Comparison of ENCODE assay signal across 12 mouse cellular contexts in genomic region chr11:116515330-116516020, GRCm38 (mm10). TPM values are rescaled to one million over a fixed set of nuclear protein-coding genes. Genes with fewer than 3 reads are reported as not detected.
A peak's percentile ranks its signal among the peaks of the same experiment; 100 is the strongest.
DNase-seq lines count a peak whose midpoint lies in the region; ATAC-seq and TF ChIP-seq lines count a peak whose summit lies in the region.
"Had no signal": no experiment of that assay in that cellular context is flagged by ENCODE, and none has a peak within 500 bp of the region (broad histone marks: within the 10 kb centered on the region; RNA-seq: fewer than 3 reads in every experiment).

No protein-coding gene starts in this region.

- TF ChIP-seq EP300 in liver, postnatal 0 days (IDR thresholded peaks at IDR 0.05; ENCODE audit: low read depth) = no peak

- no peaks in the 10 kb centered on the region for H3K36me3 ChIP-seq in liver, embryonic 11.5 days (ENCODE audit: control insufficient read depth, insufficient read depth, low read length)
- H3K36me3 ChIP-seq in liver, postnatal 0 days (replicated peaks; ENCODE audit: insufficient read depth, low read length) = no peaks in the 10 kb centered on the region
- no peaks in the 10 kb centered on the region for H3K36me3 ChIP-seq in embryonic facial prominence, embryonic 10.5 days (replicated peaks)
- H3K36me3 ChIP-seq in kidney, embryonic 14.5 days (ENCODE audit: control insufficient read depth, insufficient read depth, low read length) = no peaks in the 10 kb centered on the region
- no peaks in the 10 kb centered on the region for H3K36me3 ChIP-seq in neural tube, embryonic 12.5 days

- H3K9me3 ChIP-seq in liver, embryonic 11.5 days (ENCODE audit: control insufficient read depth, low read length) = no peaks in the 10 kb centered on the region
- H3K9me3 ChIP-seq in liver, postnatal 0 days (ENCODE audit: low read length) = no peaks in the 10 kb centered on the region; the same call in 1 of the 2 replicates
- H3K9me3 ChIP-seq in embryonic facial prominence, embryonic 10.5 days = no peaks in the 10 kb centered on the region
- no peaks in the 10 kb centered on the region for H3K9me3 ChIP-seq in kidney, embryonic 14.5 days (ENCODE audit: control insufficient read depth, low read length)
- H3K9me3 ChIP-seq in neural tube, embryonic 12.5 days = no peaks in the 10 kb centered on the region

- TF ChIP-seq CTCF in liver, postnatal 0 days (IDR thresholded peaks at IDR 0.05; ENCODE audit: low read depth) = no peak; the same call in 1 of the 2 replicates

- peak overlapping the region; percentile 7; the same call in 1 of the 2 replicates for H3K4me2 ChIP-seq in liver, embryonic 11.5 days
- H3K4me2 ChIP-seq in liver, postnatal 0 days (ENCODE audit: low read depth, low read length) = no peak overlapping the region
- peak overlapping the region; percentile 27 for H3K4me2 ChIP-seq in kidney, embryonic 14.5 days (replicated peaks; ENCODE audit: low read depth, low read length)
- peak overlapping the region; percentile 45 for H3K4me2 ChIP-seq in neural tube, embryonic 12.5 days (replicated peaks)

- no peak for DNase-seq in liver, embryonic 11.5 days (ENCODE audit: low spot score)
- no peak for DNase-seq in liver, postnatal 0 days
- DNase-seq in embryonic facial prominence, embryonic 10.5 days (ENCODE audit: low spot score) = peak; percentile 39
- DNase-seq in gastrocnemius, postnatal 25 days = no peak
- DNase-seq in gastrocnemius, postnatal 10 days = no peak
- no peak for DNase-seq in lung, postnatal 4 days
- DNase-seq: spleen, adult 18-20 months had no signal

- H3K4me1 ChIP-seq in liver, embryonic 11.5 days (replicated peaks; ENCODE audit: control insufficient read depth, insufficient read depth, low read length) = peaks cover 6% of the 10 kb centered on the region; the same call in 1 of the 2 replicates
- peaks cover 4% of the 10 kb centered on the region for H3K4me1 ChIP-seq in liver, postnatal 0 days (ENCODE audit: insufficient read depth)
- peaks cover 19% of the 10 kb centered on the region for H3K4me1 ChIP-seq in embryonic facial prominence, embryonic 10.5 days
- peaks cover 8% of the 10 kb centered on the region; the same call in 1 of the 2 replicates for H3K4me1 ChIP-seq in kidney, embryonic 14.5 days (ENCODE audit: control insufficient read depth, insufficient read depth, low read length)
- H3K4me1 ChIP-seq in neural tube, embryonic 12.5 days = peaks cover 7% of the 10 kb centered on the region; the same call in 1 of the 2 replicates
- H3K4me1 ChIP-seq: megakaryocyte, embryonic 14.5 days had no signal

- H3K27ac ChIP-seq in liver, embryonic 11.5 days (ENCODE audit: low read depth, low read length) = no peak overlapping the region
- H3K27ac ChIP-seq in liver, postnatal 0 days (ENCODE audit: low read depth) = no peak overlapping the region
- H3K27ac ChIP-seq in embryonic facial prominence, embryonic 10.5 days (replicated peaks) = no peak overlapping the region
- no peak overlapping the region for H3K27ac ChIP-seq in kidney, embryonic 14.5 days (ENCODE audit: low read depth, low read length)
- H3K27ac ChIP-seq in neural tube, embryonic 12.5 days = no peak overlapping the region

- no peak overlapping the region for H3K4me3 ChIP-seq in liver, embryonic 11.5 days (ENCODE audit: low read depth, low read length)
- H3K4me3 ChIP-seq in liver, postnatal 0 days (ENCODE audit: low read depth, low read length) = no peak overlapping the region
- H3K4me3 ChIP-seq in embryonic facial prominence, embryonic 10.5 days = peak overlapping the region; percentile 28
- H3K4me3 ChIP-seq in kidney, embryonic 14.5 days (ENCODE audit: low read length) = no peak overlapping the region; the same call in 1 of the 2 replicates
- peak overlapping the region; percentile 16; the same call in 1 of the 2 replicates for H3K4me3 ChIP-seq in neural tube, embryonic 12.5 days
- H3K4me3 ChIP-seq: megakaryocyte, embryonic 14.5 days had no signal

- peaks cover 8% of the 10 kb centered on the region for H3K27me3 ChIP-seq in liver, embryonic 11.5 days (replicated peaks; ENCODE audit: control insufficient read depth, insufficient read depth, low read length)
- peaks cover 8% of the 10 kb centered on the region; the same call in 1 of the 2 replicates for H3K27me3 ChIP-seq in liver, postnatal 0 days (ENCODE audit: insufficient read depth, low read length)
- peaks cover 20% of the 10 kb centered on the region for H3K27me3 ChIP-seq in embryonic facial prominence, embryonic 10.5 days (replicated peaks; ENCODE audit: low read depth, poor library complexity, severe bottlenecking)
- H3K27me3 ChIP-seq in kidney, embryonic 14.5 days (ENCODE audit: control insufficient read depth, insufficient read depth, low read length) = 0 out of 2 replicates have a peak, but pooled peaks cover 7% of the 10 kb centered on the region
- no peaks in the 10 kb centered on the region for H3K27me3 ChIP-seq in neural tube, embryonic 12.5 days (replicated peaks)

- no peak overlapping the region for H3K9ac ChIP-seq in liver, embryonic 11.5 days (ENCODE audit: low read depth, low read length)
- no peak overlapping the region for H3K9ac ChIP-seq in liver, postnatal 0 days (replicated peaks)
- H3K9ac ChIP-seq in kidney, embryonic 14.5 days (ENCODE audit: low read depth, low read length) = peak overlapping the region; percentile 12; the same call in 1 of the 2 replicates
- H3K9ac ChIP-seq in neural tube, embryonic 12.5 days = no peak overlapping the region

- WGBS in liver, embryonic 11.5 days = 28% methylated on average over 24 of the region's 24 CpGs
- WGBS in liver, postnatal 0 days (ENCODE audit: insufficient replicate concordance) = 36% methylated on average over 24 of the region's 24 CpGs
- WGBS in embryonic facial prominence, embryonic 10.5 days = 9% methylated on average over 24 of the region's 24 CpGs
- WGBS in kidney, embryonic 14.5 days = 13% methylated on average over 24 of the region's 24 CpGs
- WGBS in neural tube, embryonic 12.5 days = 14% methylated on average over 24 of the region's 24 CpGs

- no peak for ATAC-seq in liver, embryonic 11.5 days (replicated peaks; ENCODE audit: low FRiP score)
- ATAC-seq in liver, postnatal 0 days = no peak
- ATAC-seq in kidney, embryonic 14.5 days (ENCODE audit: low FRiP score, low TSS enrichment) = peak; percentile 29; the same call in 1 of the 2 replicates
- ATAC-seq in neural tube, embryonic 12.5 days (ENCODE audit: low FRiP score, low read depth) = no peak

RNA-seq across cellular contexts. Expression of gene Sphk1, which starts 15.2 kb away (rescaled TPM):
- polyA plus RNA-seq in liver, embryonic 11.5 days (2014; fragmentation: Nextera tagmentation; extraction: Ambion mirVana) = 39.0 and 44.1 TPM in 2 replicates
- 15.5 and 17.4 TPM in 2 replicates for polyA plus RNA-seq in liver, postnatal 0 days (2015; fragmentation: Nextera tagmentation; extraction: Ambion mirVana)
- polyA plus RNA-seq in embryonic facial prominence, embryonic 10.5 days (2016; fragmentation: Nextera tagmentation; extraction: Ambion mirVana) = 5.9 and 6.5 TPM in 2 replicates
- polyA plus RNA-seq in kidney, embryonic 14.5 days (2014; fragmentation: Nextera tagmentation; extraction: Ambion mirVana) = 3.0 and 3.7 TPM in 2 replicates
- polyA plus RNA-seq in neural tube, embryonic 12.5 days (2016; fragmentation: Nextera tagmentation; extraction: Ambion mirVana) = 7.6 and 9.3 TPM in 2 replicates
- 1 to 10 TPM in 1 of 2 experiments, under 1 TPM in 1; 0.94 to 2.0 TPM for total RNA-seq in gastrocnemius, postnatal 25 days (2021)
- total RNA-seq in gastrocnemius, postnatal 10 days (2021) = 1 to 10 TPM; 3.7 to 4.0 TPM

RNA-seq across cellular contexts. Expression of gene Prpsap1, which starts 21.5 kb away (rescaled TPM):
- polyA plus RNA-seq in liver, embryonic 11.5 days (2014; fragmentation: Nextera tagmentation; extraction: Ambion mirVana) = 133 and 135 TPM in 2 replicates
- polyA plus RNA-seq in liver, postnatal 0 days (2015; fragmentation: Nextera tagmentation; extraction: Ambion mirVana) = 64.4 and 67.4 TPM in 2 replicates
- polyA plus RNA-seq in embryonic facial prominence, embryonic 10.5 days (2016; fragmentation: Nextera tagmentation; extraction: Ambion mirVana) = 233 and 242 TPM in 2 replicates
- 160 and 212 TPM in 2 replicates for polyA plus RNA-seq in kidney, embryonic 14.5 days (2014; fragmentation: Nextera tagmentation; extraction: Ambion mirVana)
- polyA plus RNA-seq in neural tube, embryonic 12.5 days (2016; fragmentation: Nextera tagmentation; extraction: Ambion mirVana) = 199 and 200 TPM in 2 replicates
- total RNA-seq in gastrocnemius, postnatal 25 days (2021) = 10 to 100 TPM; 17.0 to 18.9 TPM
- 10 to 100 TPM; 34.8 to 35.4 TPM for total RNA-seq in gastrocnemius, postnatal 10 days (2021)

RNA-seq across cellular contexts. Expression of gene Qrich2, which starts 49.4 kb away (rescaled TPM):
- polyA plus RNA-seq in liver, embryonic 11.5 days (2014; fragmentation: Nextera tagmentation; extraction: Ambion mirVana) = 0.16 TPM in 1 of 2 replicates, not detected in the other
- polyA plus RNA-seq in liver, postnatal 0 days (2015; fragmentation: Nextera tagmentation; extraction: Ambion mirVana) = 0.06 TPM in 1 of 2 replicates, not detected in the other
- polyA plus RNA-seq in embryonic facial prominence, embryonic 10.5 days (2016; fragmentation: Nextera tagmentation; extraction: Ambion mirVana) = 0.23 and 0.44 TPM in 2 replicates
- 0.34 and 0.39 TPM in 2 replicates for polyA plus RNA-seq in kidney, embryonic 14.5 days (2014; fragmentation: Nextera tagmentation; extraction: Ambion mirVana)
- not detected in 2 replicates for polyA plus RNA-seq in neural tube, embryonic 12.5 days (2016; fragmentation: Nextera tagmentation; extraction: Ambion mirVana)
- total RNA-seq in gastrocnemius, postnatal 25 days (2021) = not detected
- not detected for total RNA-seq in gastrocnemius, postnatal 10 days (2021)
- total RNA-seq: MEL had no signal
- polyA plus RNA-seq: heart, postnatal 0 days had no signal

Comparison
In these comparisons a context has a peak if more than half of its experiments do, and no peak if none do; other contexts are left out.
1. H3K4me3 ChIP-seq: peak in embryonic facial prominence, embryonic 10.5 days (single experiment) and neural tube, embryonic 12.5 days (single experiment); none in liver, embryonic 11.5 days (single experiment), liver, postnatal 0 days (single experiment) and kidney, embryonic 14.5 days (single experiment).